Mouse (Mus musculus) left cerebral cortex, adult 2 months (tissue): ENCODE measurements around the gene Gpr3. TPM values are rescaled to one million over a fixed set of nuclear protein-coding genes. Genes with fewer than 3 reads are reported as not detected.

Source experiments
- DNase-seq, 2 experiments: peaks; one replicate each; pipeline ENCODE4 v3.0.0; 2021 to 2022; ENCODE audit warnings: low spot score in 2 of 2, mixed read lengths in 1 of 2; ENCODE audit errors: extremely low spot score in 1 of 2
- H3K27ac ChIP-seq: fragments of 200-600 bp; 2 replicates; pipeline ENCODE4 v1.8.1; 2022
- H3K4me3 ChIP-seq: fragments of 200-600 bp; 2 replicates; pipeline ENCODE4 v1.8.1; 2022
- CTCF ChIP-seq: fragments of 200-600 bp; IDR thresholded peaks from 2 replicates; pipeline ENCODE4 v1.8.1; 2022; ENCODE audit warnings: antibody characterized with exemption, mild to moderate bottlenecking, moderate library complexity
- intact Hi-C: fragments of 180-260 bp; cut with DNase I; formaldehyde crosslinking; loops from one replicate; pipeline ENCODE4 v1.15.1; 2025
- long read RNA-seq, 2 experiments: library from polyadenylated mRNA; stranded (forward); transcript quantifications; one replicate each; pipeline ENCODE4 v2.0.0; 2021; ENCODE audit warnings: borderline mapping rate in 2 of 2
- total RNA-seq, 2 experiments: library from RNA; stranded (reverse); gene quantifications; 2 replicates each; pipeline ENCODE4 v1.2.3; 2021

The Gpr3 gene
- total RNA-seq, result 10 to 100 TPM; 12.5 to 15.6 TPM
- long read RNA-seq, experiment 1, transcript Gpr3-201 (2 exons, 1,116 nt), result major isoform, 5 of 10 reads
- long read RNA-seq, experiment 1, partial matches to known transcripts, result 0 of 10 reads
- long read RNA-seq, experiment 1, other reads (novel, unspliced or antisense), result 2 of 10 reads
- long read RNA-seq, experiment 2, transcript Gpr3-201 (2 exons, 1,116 nt), result major isoform, 5 of 9 reads
- long read RNA-seq, experiment 2, partial matches to known transcripts, result 0 of 9 reads
- long read RNA-seq, experiment 2, other reads (novel, unspliced or antisense), result 1 of 9 reads

DNA sequence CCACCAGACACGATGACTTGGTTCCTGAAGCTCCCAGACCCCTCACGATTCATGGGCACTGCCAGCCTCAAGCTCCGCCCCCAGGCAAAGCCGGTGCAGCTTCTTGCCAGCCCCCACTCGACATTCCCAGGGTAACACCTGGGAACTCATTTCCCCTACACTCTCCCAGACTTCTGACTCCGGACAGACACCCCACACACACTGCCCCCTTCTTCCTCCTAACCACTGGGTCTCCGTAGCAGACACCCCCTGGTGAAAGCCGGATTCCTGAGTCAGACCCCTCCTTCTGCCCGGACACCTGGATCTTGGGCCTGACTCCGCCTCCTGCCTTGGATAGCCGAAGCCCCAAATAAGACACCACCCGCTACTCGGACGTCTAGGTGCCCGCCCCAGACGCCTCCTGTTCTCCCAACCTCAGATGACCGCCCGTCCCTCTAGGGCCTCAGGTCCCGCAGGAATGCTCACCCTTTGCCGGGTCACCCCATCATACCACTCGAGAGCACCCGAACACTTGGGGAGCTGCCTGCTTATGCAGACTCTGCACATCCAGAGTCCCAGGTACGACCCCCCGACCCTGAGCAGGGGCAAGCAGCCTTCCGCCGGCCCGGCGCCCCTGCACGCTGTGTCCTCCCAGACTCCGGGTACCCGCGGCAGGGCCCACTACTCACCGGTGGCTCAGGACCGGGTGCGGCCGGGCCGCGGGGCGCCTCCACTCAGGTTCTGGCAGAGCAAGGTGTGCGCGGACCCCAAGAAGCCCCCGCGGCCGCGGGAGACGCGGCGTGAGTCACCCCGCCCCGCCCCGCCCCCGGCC is at the start of gene Gpr3, which contains the start of gene Cd164l2:
Gpr3 (minus strand) TSS at position 786 of the 811 bp plus-strand sequence.
Cd164l2 (plus strand) TSS at position 381 of the 811 bp plus-strand sequence.
- intact Hi-C loops, result loop anchor here (2.0 to 5.0 kb wide), 3 partner anchors 87 to 275 kb away; partner anchors contain the start of gene Ahdc1
- DNase-seq, result peak; percentile 50 to 52
- no peak for TF ChIP-seq CTCF
- Histone ChIP-seq H3K27ac (peak within 1 kb of the TSS; percentile 86), H3K4me3 (peak within 1 kb of the TSS; percentile 83)

DNA sequence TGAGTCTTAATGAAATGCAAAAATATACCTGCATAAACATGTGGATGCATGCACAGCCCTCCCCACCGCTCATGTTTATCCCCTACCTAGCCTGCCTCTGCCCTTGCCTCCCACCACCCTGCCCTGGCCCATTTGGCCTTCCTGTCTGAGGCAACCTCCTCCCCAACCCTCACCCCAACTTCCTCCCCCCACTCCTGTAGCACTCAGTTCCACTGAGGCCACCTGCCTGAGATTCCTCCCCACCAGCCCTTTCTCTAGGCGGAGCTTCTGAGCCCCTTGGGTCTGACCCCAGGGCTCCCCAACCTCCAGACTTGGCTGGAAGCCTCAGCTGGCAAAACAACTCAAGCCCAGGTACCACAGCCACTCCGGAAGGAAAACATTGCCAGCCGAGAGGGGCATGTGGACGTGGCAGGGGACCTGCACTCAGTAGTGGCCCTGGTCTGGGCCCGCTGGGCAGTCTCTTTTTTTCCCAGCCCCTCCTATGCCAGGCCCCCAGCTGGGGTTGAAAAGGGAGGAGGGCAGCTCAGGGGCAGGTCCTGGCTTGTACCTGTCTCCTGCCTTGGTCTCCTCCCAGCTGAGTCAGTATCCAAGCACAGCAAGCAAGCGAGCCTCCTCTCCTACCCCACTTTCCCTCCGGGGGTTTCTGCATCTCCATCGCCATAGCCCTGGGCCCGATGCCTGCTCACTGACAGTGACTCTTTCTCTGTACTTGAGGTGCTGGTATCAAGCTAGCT is 49.5 kb upstream of the Gpr3 start:
- Histone ChIP-seq H3K27ac (no peak overlapping the region), H3K4me3 (no peak overlapping the region)
- no peak for TF ChIP-seq CTCF
- intact Hi-C loops, result no loop called here
- no peak for DNase-seq

DNA sequence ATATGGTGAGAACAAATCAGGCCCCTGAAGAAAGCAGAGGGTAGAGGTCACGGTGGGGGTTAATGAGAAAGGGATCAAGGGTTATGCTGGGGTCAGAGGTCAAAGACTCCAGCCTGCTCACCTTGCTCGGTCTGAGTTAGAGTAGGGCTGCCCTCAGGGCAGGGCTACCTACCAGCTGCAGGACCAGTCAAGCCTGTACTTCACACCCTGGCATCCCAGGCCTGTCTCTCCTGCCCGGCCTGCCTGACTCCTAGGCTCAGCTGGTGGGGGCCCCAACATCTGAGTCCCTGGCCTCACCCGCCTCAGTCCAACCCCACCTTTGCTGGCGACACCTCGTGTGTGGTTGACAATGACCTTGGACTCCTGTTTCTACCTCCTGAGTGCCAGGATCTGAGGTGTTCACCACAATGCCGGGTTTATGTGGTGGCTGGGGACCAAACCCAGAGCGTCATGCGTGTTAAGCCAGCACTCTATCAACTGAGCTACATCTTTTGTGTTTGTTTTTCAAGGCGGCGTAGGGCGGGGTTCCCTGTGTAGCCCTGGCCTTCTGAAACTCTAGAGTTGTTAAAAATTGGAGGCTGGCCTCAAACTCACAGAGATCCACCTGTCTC is 45.6 kb upstream of the Gpr3 start:
- intact Hi-C loops, result no loop called here
- Histone ChIP-seq H3K4me3 (no peak overlapping the region), H3K27ac (no peak overlapping the region)
- DNase-seq, result no peak
- TF ChIP-seq CTCF, result no peak

DNA sequence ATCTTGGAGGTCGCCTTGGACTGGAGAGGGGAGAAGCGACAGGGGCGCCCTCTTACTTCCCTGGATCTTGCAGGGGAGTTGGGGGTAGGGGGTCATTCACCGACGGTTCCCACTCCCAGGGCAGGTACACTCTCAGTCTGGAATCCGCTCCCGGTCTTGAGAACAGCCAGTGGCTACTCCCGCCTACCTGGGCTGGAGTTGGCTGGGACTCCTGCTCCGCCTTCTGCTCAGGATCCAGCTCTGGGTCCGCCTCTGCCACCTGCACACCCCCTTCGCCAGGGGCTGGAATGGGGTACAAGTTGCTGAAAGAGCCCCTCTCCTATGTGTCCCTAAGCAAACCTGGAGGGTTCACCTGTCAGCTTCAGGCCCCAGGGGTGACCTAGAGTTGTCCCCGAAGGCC is 44.9 kb upstream of the Gpr3 start:
- TF ChIP-seq CTCF, result no peak
- intact Hi-C loops, result no loop called here
- Histone ChIP-seq H3K4me3 (no peak overlapping the region), H3K27ac (no peak overlapping the region)
- no peak for DNase-seq

DNA sequence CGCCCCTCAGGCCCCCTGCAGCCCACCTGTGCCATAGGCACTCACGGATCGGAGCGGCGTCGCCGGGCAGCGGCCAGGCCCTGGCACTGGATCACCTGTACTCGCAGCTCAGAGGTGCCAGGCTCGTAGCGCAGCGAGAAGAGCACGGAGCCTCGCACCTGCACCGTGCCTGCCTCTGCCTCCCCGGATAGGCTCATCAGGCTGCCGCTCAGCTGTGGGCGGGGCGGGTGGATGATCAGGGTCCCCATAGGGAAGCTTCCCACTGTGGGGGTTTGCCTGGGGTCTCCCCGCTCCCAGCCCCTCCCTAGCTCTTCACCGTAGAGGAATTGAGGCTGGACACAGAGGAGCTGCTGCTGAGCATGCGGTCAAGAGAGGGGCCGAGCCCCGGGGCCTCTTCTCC is 44.5 kb upstream of the Gpr3 start:
- no peak for TF ChIP-seq CTCF
- Histone ChIP-seq H3K4me3 (no peak overlapping the region), H3K27ac (no peak overlapping the region)
- DNase-seq, result no peak
- intact Hi-C loops, result no loop called here

DNA sequence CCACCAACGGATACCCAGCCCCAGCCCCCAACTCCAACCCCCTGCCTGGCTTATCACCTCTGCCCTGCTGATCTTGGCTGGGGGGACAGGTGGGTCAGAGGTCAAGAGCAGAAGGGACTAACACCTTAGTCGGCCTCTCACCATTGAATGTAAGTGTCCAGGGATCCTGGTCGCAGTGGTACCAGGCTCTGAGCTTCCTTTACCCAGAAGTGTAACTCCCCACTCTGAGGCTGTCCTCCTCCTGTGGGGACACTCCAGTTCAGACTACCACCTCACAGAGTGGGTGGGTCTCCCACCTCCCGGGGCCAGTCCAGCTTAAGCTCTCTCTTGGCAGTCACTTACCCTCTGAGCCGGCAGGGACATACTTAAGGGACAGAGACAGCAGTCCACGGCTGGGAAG is 43.1 kb upstream of the Gpr3 start:
- intact Hi-C loops, result no loop called here
- TF ChIP-seq CTCF, result no peak

DNA sequence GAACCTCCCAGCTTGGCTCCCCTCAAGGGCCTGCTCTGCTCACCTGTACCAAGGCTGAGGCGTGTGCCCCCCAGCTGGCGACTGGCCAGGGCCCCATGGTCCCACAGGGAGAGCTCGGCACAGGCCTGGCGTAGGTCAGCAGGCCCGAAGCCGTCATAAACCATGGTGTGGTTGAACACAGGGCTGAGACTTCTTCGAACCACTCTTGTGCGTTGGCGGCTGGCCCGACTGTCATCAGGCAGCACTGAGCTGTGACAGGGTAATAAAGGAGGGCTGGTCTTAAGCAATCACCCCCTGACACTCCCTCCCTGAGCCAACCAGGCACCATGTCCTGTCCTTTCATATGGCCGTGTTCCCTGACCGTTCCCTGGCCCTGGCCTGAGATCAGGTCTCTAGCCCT is 41.1 kb upstream of the Gpr3 start:
- H3K4me3 ChIP-seq, result no peak overlapping the region
- H3K27ac ChIP-seq, result no peak overlapping the region
- TF ChIP-seq CTCF, result no peak
- no peak for DNase-seq
- intact Hi-C loops, result no loop called here

More for the DNA sequence above, 43.1 kb upstream of the Gpr3 start:
- Histone ChIP-seq H3K27ac (no peak overlapping the region), H3K4me3 (no peak overlapping the region)
- DNase-seq, result no peak

DNA sequence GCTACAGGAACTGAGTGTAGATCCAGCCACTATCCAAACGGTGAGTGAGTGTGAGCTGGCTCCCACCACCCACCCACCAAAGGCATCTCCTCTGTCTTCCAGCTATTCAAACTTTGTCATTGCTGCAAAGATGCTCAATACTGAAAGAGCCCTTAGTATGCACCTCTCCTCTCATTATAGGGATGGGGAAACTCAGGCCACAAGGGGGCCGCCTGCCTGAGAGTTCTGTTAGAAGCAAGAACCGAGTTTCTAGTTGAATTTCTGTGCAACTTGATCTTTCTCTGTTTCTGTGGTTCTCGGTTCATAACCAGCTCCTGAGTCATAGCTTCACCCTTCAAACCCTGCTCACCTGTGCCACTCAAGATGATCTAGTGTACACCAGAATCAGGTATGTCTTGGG is 39.8 kb upstream of the Gpr3 start:
- Histone ChIP-seq H3K27ac (no peak overlapping the region), H3K4me3 (no peak overlapping the region)
- peak; percentile 38 for TF ChIP-seq CTCF
- no peak for DNase-seq
- intact Hi-C loops, result no loop called here

DNA sequence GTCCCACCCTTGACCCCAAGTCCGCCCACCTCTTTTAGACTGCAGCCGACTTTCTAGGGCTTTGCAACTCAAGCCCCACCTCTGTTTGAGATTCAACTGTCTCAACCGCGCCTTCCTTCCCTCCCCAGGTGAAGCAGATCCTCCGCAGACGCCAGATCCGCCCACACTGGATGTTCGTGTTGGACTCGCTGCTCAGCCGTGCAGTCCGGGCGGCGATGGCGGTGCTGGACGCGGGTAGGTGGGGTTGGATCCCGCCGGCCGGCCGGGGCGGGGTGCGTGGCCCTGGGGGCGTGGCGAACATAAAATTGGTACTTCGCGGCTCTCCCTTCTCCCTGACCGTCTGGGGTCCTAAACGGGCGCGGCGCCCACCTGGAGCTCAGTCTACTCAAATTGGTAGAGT is 38.9 kb upstream of the Gpr3 start:
- no peak for DNase-seq
- Histone ChIP-seq H3K27ac (no peak overlapping the region), H3K4me3 (peak overlapping the region; percentile 40)
- no peak for TF ChIP-seq CTCF
- intact Hi-C loops, result loop anchor here (2.0 kb wide), 1 partner anchor 46 kb away; no protein-coding TSS in a partner anchor

DNA sequence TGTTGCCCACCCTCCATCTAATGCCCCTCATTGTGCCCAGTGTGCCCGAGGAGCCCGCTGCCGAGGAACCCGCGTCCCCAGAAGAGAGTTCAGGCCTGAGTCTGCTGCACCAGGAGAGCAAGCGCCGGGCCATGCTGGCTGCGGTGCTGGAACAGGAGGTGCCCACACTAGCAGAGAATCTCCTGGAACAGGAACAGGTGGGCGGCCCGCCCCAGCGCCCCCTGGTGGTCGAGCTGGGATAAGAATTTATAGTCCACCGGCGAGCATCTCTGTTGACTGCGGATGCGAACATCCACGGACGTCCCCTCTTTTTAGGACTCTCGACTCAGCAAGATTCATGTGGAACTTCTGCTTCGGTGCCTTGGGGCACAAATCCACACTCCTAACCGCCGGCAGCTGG is 38.3 kb upstream of the Gpr3 start:
- intact Hi-C loops, result loop anchor here (1.0 to 2.0 kb wide), 2 partner anchors 46 to 240 kb away; no protein-coding TSS in a partner anchor
- TF ChIP-seq CTCF, result peak; percentile 95
- Histone ChIP-seq H3K27ac (no peak overlapping the region; the same call in 1 of the 2 replicates), H3K4me3 (peak overlapping the region; percentile 40)
- DNase-seq, result peak; percentile 79 to 88

DNA sequence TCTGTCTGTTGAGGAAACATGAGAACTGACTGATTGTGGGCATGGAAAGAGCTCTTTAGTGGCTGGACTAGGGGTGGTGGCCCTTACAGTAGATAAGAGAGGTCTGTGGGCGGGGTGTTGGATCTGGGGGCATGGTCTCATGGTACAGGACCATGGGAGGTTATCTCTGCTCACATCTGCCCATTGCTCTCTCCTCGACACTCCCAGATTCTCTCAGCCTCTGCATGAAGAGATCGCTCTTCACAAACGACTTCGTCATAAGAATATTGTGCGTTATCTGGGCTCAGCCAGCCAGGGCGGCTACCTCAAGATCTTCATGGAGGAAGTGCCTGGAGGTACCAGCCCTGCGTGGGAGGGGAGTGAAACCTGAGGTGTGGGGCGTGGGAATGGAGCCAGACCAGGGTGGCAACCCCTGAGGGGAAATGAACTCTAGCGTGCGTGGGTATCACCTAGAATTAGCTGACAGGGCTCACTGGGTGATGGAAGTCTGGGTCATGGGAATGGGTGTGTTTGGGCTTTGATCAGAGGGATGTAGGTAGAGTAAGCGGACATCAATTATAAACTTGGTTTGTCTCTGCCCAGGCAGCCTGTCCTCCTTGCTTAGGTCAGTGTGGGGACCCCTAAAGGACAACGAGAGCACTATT is 35.6 kb upstream of the Gpr3 start:
- no peak overlapping the region for H3K27ac ChIP-seq
- intact Hi-C loops, result no loop called here
- no peak overlapping the region for H3K4me3 ChIP-seq
- no peak for TF ChIP-seq CTCF
- DNase-seq, result no peak
